Mouse (Mus musculus) bone marrow macrophage, adult 2 months (primary cell): ENCODE measurements around the gene Vtn. TPM values are rescaled to one million over a fixed set of nuclear protein-coding genes. Genes with fewer than 3 reads are reported as not detected.

Experiments
- H3K27ac ChIP-seq: 2 replicates; pipeline ENCODE4 v1.5.1; 2012; ENCODE audit warnings: low read depth, low read length; ENCODE audit not compliant: insufficient read depth
- H3K4me1 ChIP-seq: 2 replicates; pipeline ENCODE4 v1.6.1; 2012; ENCODE audit warnings: low read length; ENCODE audit not compliant: control insufficient read depth, insufficient read depth
- H3K4me3 ChIP-seq: 2 replicates; pipeline ENCODE4 v1.5.1; 2012; ENCODE audit warnings: mild to moderate bottlenecking, low read length, moderate library complexity; ENCODE audit not compliant: insufficient read depth
- CTCF ChIP-seq: IDR thresholded peaks from 2 replicates; pipeline ENCODE4 v1.5.1; 2012; ENCODE audit warnings: low read depth, mild to moderate bottlenecking, low read length, moderate library complexity
- POLR2A ChIP-seq: IDR thresholded peaks from 2 replicates; pipeline ENCODE4 v1.6.1; 2012; ENCODE audit warnings: mild to moderate bottlenecking, low read depth, low read length, borderline replicate concordance
- polyA plus RNA-seq: library from polyadenylated mRNA; stranded (reverse); fragments of >200 nt; gene quantifications from 2 replicates; pipeline ENCODE4 v1.2.4, GENCODE M21; 2012; ENCODE audit not compliant: missing spikeins, insufficient read depth, insufficient read length

Gene Vtn
- polyA plus RNA-seq, 1 experiment, result not detected

DNA sequence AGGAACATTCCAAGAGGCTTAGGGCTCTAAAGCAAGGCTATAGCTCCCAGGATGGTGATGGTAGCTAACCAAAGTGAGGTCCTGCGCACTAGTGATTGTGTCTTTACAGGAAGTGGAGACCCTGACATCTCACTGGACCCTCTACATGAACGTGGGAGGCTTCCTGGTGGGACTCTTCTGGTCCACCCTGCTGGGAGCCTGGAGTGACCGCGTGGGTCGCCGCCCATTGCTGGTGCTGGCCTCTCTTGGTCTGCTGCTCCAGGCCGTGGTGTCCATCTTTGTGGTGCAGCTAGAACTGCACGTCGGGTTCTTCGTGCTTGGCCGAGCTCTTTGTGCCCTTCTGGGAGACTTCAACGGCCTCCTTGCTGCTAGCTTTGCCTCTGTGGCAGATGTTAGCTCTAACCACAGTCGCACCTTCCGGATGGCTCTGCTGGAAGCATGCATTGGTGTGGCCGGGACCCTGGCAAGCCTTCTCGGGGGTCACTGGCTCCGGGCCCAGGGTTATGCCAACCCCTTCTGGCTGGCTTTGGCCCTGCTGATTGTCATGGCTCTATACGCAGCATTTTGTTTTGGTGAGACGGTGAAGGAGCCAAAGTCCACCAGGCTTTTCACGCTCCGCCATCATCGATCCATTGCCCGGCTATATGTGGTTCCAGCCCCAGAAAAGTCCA lies 32.5 kb upstream of the Vtn start:
- peak overlapping the region; percentile 81 for H3K4me3 ChIP-seq
- peaks cover 27% of the 10 kb centered on the region for H3K4me1 ChIP-seq
- no peak for TF ChIP-seq CTCF
- no peak for TF ChIP-seq POLR2A
- H3K27ac ChIP-seq, result no peak overlapping the region

- H3K4me3 ChIP-seq, result no peak overlapping the region
- no peak for TF ChIP-seq CTCF
- H3K4me1 ChIP-seq, result peaks cover 27% of the 10 kb centered on the region
Measured at GRCm38 (mm10) chr11:78467515-78467914, 31.4 kb upstream of the Vtn start.

GRCm38 (mm10) chr11:78467932-78468331 lies 31.0 kb upstream of the Vtn start:
- H3K27ac ChIP-seq, result no peak overlapping the region
- no peak overlapping the region for H3K4me3 ChIP-seq
- TF ChIP-seq CTCF (no peak), POLR2A (no peak)
- peaks cover 27% of the 10 kb centered on the region for H3K4me1 ChIP-seq

More at GRCm38 (mm10) chr11:78467515-78467914, 31.4 kb upstream of the Vtn start:
- H3K27ac ChIP-seq, result no peak overlapping the region

DNA sequence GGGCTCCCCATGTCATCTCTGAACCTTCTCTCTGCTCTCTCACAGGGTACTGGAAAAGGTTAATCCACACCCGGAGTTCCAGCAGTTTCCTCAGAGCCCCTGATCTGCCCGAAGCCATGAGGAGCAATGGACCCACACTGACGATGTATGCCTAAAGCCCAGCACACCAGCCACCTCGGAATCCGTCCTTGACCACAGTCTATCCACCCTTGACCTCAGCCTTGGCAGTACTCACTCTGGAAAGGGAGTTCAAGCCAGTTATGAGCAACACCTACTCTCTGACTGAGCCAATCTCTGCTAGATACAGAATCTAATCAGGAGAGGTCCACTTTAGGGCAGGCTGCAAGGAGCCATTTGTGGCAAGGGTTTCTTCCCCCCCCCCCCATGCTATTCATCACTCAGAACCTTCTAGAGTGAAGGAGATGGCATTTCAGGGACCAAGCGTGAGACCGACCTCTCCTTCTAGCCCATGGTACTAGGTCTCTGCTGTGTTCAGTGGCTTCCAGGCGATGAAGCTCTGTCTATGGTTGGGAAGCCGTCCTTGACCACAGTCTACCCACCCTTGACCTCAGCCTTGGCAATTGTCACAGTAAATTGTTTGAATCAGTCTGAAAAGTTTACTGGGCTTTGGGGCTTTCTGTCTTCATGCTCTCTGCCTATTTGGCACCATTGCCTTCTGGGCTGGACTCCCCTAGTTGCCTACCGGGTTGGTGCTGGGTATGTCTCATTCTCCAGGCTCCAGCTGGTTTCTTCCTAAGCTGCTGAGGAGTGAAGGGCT lies 27.4 kb upstream of the Vtn start:
- TF ChIP-seq POLR2A (no peak), CTCF (no peak)
- no peak overlapping the region for H3K4me3 ChIP-seq
- H3K4me1 ChIP-seq, result peaks cover 17% of the 10 kb centered on the region
- H3K27ac ChIP-seq, result no peak overlapping the region

DNA sequence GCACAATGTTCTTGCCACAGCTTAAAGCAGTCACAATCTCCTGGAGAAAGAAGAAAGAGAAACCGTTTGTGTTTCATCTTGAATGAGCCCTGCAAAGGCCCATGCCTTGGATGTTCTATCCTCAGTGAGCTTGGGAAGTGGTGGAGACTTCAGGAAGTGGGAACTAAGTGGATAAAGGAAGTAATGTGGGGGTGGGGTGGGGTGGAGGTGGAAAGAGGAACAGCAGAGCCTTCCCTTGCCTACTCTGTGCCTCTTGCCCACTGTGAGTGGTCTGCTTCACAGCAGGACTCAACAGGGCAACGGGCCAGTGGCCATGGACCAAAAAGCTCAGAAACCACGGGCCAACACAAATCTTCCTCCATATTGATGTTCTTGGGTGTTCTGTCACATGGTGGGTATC lies 23.6 kb upstream of the Vtn start:
- no peak overlapping the region for H3K4me3 ChIP-seq
- H3K27ac ChIP-seq, result peak overlapping the region; percentile 51; the same call in 1 of the 2 replicates
- peaks cover 14% of the 10 kb centered on the region for H3K4me1 ChIP-seq
- TF ChIP-seq CTCF (no peak), POLR2A (no peak)

GRCm38 (mm10) chr11:78483639-78484038 lies 15.3 kb upstream of the Vtn start:
- H3K4me1 ChIP-seq, result no peaks in the 10 kb centered on the region
- TF ChIP-seq CTCF (no peak), POLR2A (no peak)
- no peak overlapping the region for H3K27ac ChIP-seq
- no peak overlapping the region for H3K4me3 ChIP-seq

DNA sequence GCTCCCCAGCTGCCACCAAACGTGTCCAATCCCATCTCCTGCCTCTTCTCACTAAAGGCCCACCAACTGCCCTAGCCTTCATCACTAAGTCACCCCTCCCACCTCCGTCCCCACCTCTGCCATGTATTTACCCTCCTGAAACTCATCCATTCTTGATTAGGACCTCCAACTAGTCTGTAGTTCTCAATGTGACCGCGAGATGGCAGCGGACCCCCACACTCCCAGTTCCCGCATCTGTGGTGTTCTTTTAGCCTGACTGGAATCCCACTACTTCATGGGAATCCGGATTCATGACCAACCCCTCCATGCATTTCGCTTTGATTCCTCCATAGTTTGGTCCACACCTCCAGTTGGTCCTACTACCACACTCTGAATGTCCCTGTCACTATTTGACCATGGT lies 10.7 kb upstream of the Vtn start:
- no peak for TF ChIP-seq POLR2A
- TF ChIP-seq CTCF, result peak; percentile 90
- Histone ChIP-seq H3K4me3 (no peak overlapping the region), H3K4me1 (no peaks in the 10 kb centered on the region), H3K27ac (no peak overlapping the region)

GRCm38 (mm10) chr11:78490781-78491241 lies 8.1 kb upstream of the Vtn start:
- no peaks in the 10 kb centered on the region for H3K4me1 ChIP-seq
- no peak overlapping the region for H3K27ac ChIP-seq
- TF ChIP-seq CTCF (no peak), POLR2A (no peak)
- peak overlapping the region; percentile 21 for H3K4me3 ChIP-seq

GRCm38 (mm10) chr11:78495904-78496303 lies 3.0 kb upstream of the Vtn start:
- no peak overlapping the region for H3K4me3 ChIP-seq
- no peak for TF ChIP-seq POLR2A

GRCm38 (mm10) chr11:78497071-78497541 lies 1.8 kb upstream of the Vtn start:
- H3K4me3 ChIP-seq, result peak overlapping the region; percentile 59
- no peak overlapping the region for H3K27ac ChIP-seq
- H3K4me1 ChIP-seq, result 0 out of 2 replicates have a peak, but pooled peaks cover 4% of the 10 kb centered on the region
- TF ChIP-seq CTCF, result no peak
- no peak for TF ChIP-seq POLR2A

More at GRCm38 (mm10) chr11:78495904-78496303, 3.0 kb upstream of the Vtn start:
- 0 out of 2 replicates have a peak, but pooled peaks cover 4% of the 10 kb centered on the region for H3K4me1 ChIP-seq
- no peak overlapping the region for H3K27ac ChIP-seq
